Mouse (Mus musculus): ENCODE results near the gene Pde4d. TPM values are rescaled to one million over a fixed set of nuclear protein-coding genes. Genes with fewer than 3 reads are reported as not detected.

The Pde4d gene
- polyA plus RNA-seq, 1 experiment from 2014 or later: 29.2 TPM

- Histone ChIP-seq H3K27me3 (ENCODE audit: control insufficient read depth, insufficient read depth, low read length) (no peaks in the 10 kb centered on the region), H3K27ac (replicated peaks in 1 of 2; ENCODE audit: control insufficient read depth in 1 of 2, insufficient read depth in 1 of 2, low read depth in 2 of 2, low read length in 2 of 2) (peak overlapping the region; percentile 20 to 72; a peak in 3 of 4 replicates), H3K36me3 (ENCODE audit: control insufficient read depth, insufficient read depth, low read length) (no peaks in the 10 kb centered on the region), H3K4me2 (ENCODE audit: low read length) (no peak overlapping the region), H3K4me1 (ENCODE audit: control insufficient read depth in 2 of 2, insufficient read depth in 2 of 2, low read length in 2 of 2) (peaks cover 7 to 16% of the 10 kb centered on the region in 2 experiments), H3K9me3 (ENCODE audit: control insufficient read depth, low read length) (no peaks in the 10 kb centered on the region), H3K4me3 (ENCODE audit: control insufficient read depth in 1 of 2, insufficient read depth in 1 of 2, low read depth in 1 of 2, low read length in 2 of 2) (no peak overlapping the region), H3K9ac (ENCODE audit: low read length) (no peak overlapping the region)
- WGBS: 83% methylated on average over 5 of the region's 5 CpGs
- no peak for ATAC-seq (ENCODE audit: insufficient number of reproducible peaks, insufficient read depth, low FRiP score, low read depth)
Observed at GRCm38 (mm10) chr13:109985411-109985810, 1535.7 kb downstream of the Pde4d start.

- no peak overlapping the region for H3K4me3 ChIP-seq (ENCODE audit: control insufficient read depth in 1 of 2, insufficient read depth in 1 of 2, low read depth in 1 of 2, low read length in 2 of 2)
- H3K36me3 ChIP-seq (ENCODE audit: control insufficient read depth, insufficient read depth, low read length): no peaks in the 10 kb centered on the region
- WGBS: 48% methylated on average over 5 of the region's 5 CpGs
- H3K4me1 ChIP-seq (ENCODE audit: control insufficient read depth in 2 of 2, insufficient read depth in 2 of 2, low read length in 2 of 2): peaks cover 7 to 16% of the 10 kb centered on the region in 2 experiments
- no peak overlapping the region for H3K9ac ChIP-seq (ENCODE audit: low read length)
- peak; percentile 75 for ATAC-seq (ENCODE audit: insufficient number of reproducible peaks, insufficient read depth, low FRiP score, low read depth)
- H3K4me2 ChIP-seq (ENCODE audit: low read length): no peak overlapping the region
- no peaks in the 10 kb centered on the region for H3K9me3 ChIP-seq (ENCODE audit: control insufficient read depth, low read length)
- H3K27ac ChIP-seq (replicated peaks in 1 of 2; ENCODE audit: control insufficient read depth in 1 of 2, insufficient read depth in 1 of 2, low read depth in 2 of 2, low read length in 2 of 2): peak overlapping the region; percentile 20 to 72; a peak in 3 of 4 replicates
- no peaks in the 10 kb centered on the region for H3K27me3 ChIP-seq (ENCODE audit: control insufficient read depth, insufficient read depth, low read length)
Observed at GRCm38 (mm10) chr13:109985892-109986291, 1536.1 kb downstream of the Pde4d start.

- Histone ChIP-seq H3K27ac (replicated peaks in 1 of 2; ENCODE audit: control insufficient read depth in 1 of 2, insufficient read depth in 1 of 2, low read depth in 2 of 2, low read length in 2 of 2) (peak overlapping the region; percentile 43 to 48; a peak in 3 of 4 replicates), H3K9me3 (ENCODE audit: control insufficient read depth, low read length) (no peaks in the 10 kb centered on the region), H3K4me2 (ENCODE audit: low read length) (no peak overlapping the region), H3K27me3 (ENCODE audit: control insufficient read depth, insufficient read depth, low read length) (no peaks in the 10 kb centered on the region), H3K4me1 (ENCODE audit: control insufficient read depth in 2 of 2, insufficient read depth in 2 of 2, low read length in 2 of 2) (peaks cover 4 to 38% of the 10 kb centered on the region in 2 experiments), H3K4me3 (ENCODE audit: control insufficient read depth in 1 of 2, insufficient read depth in 1 of 2, low read depth in 1 of 2, low read length in 2 of 2) (no peak overlapping the region), H3K36me3 (ENCODE audit: control insufficient read depth, insufficient read depth, low read length) (no peaks in the 10 kb centered on the region), H3K9ac (ENCODE audit: low read length) (no peak overlapping the region)
- 0 out of 2 replicates have a peak, but pooled peaks have one; percentile 39 for ATAC-seq (ENCODE audit: insufficient number of reproducible peaks, insufficient read depth, low FRiP score, low read depth)
- whole genome bisulfite sequencing: 26% methylated on average over 5 of the region's 5 CpGs
Observed at GRCm38 (mm10) chr13:109992775-109993505, 1543.2 kb downstream of the Pde4d start.

- no peak for ATAC-seq (ENCODE audit: insufficient number of reproducible peaks, insufficient read depth, low FRiP score, low read depth)
- 58% methylated on average over 3 of the region's 3 CpGs for WGBS
Observed at GRCm38 (mm10) chr13:109994240-109994764, 1544.6 kb downstream of the Pde4d start.

GRCm38 (mm10) chr13:110002081-110002480 is 1552.3 kb downstream of the Pde4d start:
- Histone ChIP-seq H3K27me3 (ENCODE audit: control insufficient read depth, insufficient read depth, low read length) (0 out of 2 replicates have a peak, but pooled peaks cover 6% of the 10 kb centered on the region), H3K9ac (ENCODE audit: low read length) (no peak overlapping the region), H3K36me3 (ENCODE audit: control insufficient read depth, insufficient read depth, low read length) (no peaks in the 10 kb centered on the region), H3K4me3 (ENCODE audit: control insufficient read depth in 1 of 2, insufficient read depth in 1 of 2, low read depth in 1 of 2, low read length in 2 of 2) (no peak overlapping the region), H3K9me3 (ENCODE audit: control insufficient read depth, low read length) (no peaks in the 10 kb centered on the region), H3K4me1 (ENCODE audit: control insufficient read depth in 2 of 2, insufficient read depth in 2 of 2, low read length in 2 of 2) (peaks cover 0 to 3% of the 10 kb centered on the region in 2 experiments; a peak in 1 of 4 replicates), H3K27ac (replicated peaks in 1 of 2; ENCODE audit: control insufficient read depth in 1 of 2, insufficient read depth in 1 of 2, low read depth in 2 of 2, low read length in 2 of 2) (no peak overlapping the region), H3K4me2 (ENCODE audit: low read length) (no peak overlapping the region)
- 82% methylated on average over 3 of the region's 3 CpGs for WGBS
- no peak for ATAC-seq (ENCODE audit: insufficient number of reproducible peaks, insufficient read depth, low FRiP score, low read depth)

More at GRCm38 (mm10) chr13:109994240-109994764, 1544.6 kb downstream of the Pde4d start:
- H3K9me3 ChIP-seq (ENCODE audit: control insufficient read depth, low read length): no peaks in the 10 kb centered on the region
- peaks cover 4 to 38% of the 10 kb centered on the region in 2 experiments for H3K4me1 ChIP-seq (ENCODE audit: control insufficient read depth in 2 of 2, insufficient read depth in 2 of 2, low read length in 2 of 2)
- H3K4me2 ChIP-seq (ENCODE audit: low read length): no peak overlapping the region
- no peak overlapping the region for H3K4me3 ChIP-seq (ENCODE audit: control insufficient read depth in 1 of 2, insufficient read depth in 1 of 2, low read depth in 1 of 2, low read length in 2 of 2)
- H3K36me3 ChIP-seq (ENCODE audit: control insufficient read depth, insufficient read depth, low read length): no peaks in the 10 kb centered on the region
- no peak overlapping the region for H3K9ac ChIP-seq (ENCODE audit: low read length)
- H3K27me3 ChIP-seq (ENCODE audit: control insufficient read depth, insufficient read depth, low read length): no peaks in the 10 kb centered on the region
- H3K27ac ChIP-seq (replicated peaks in 1 of 2; ENCODE audit: control insufficient read depth in 1 of 2, insufficient read depth in 1 of 2, low read depth in 2 of 2, low read length in 2 of 2): no peak overlapping the region

MicroRNA genes within 50 kb of the gene (microRNA counts, 519-probe panel; counts per million panel counts)
- microRNA mmu-miR-1904 (322 counts per million, percentile 70 among the panel's probes with 10 or more counts), microRNA mmu-miR-582-3p (322 counts per million, percentile 70 among the panel's probes with 10 or more counts), microRNA mmu-miR-582-5p (322 counts per million, percentile 70 among the panel's probes with 10 or more counts)

Small RNA genes lying within 50 kb of the gene (microRNA-seq; reads per million reads assigned to microRNA genes)
- not detected for gene Mir1904
- 11.2 reads per million, percentile 23 among the genes with 10 or more reads in this experiment for gene Mir582

Other genes with a start within 250 kb of the Pde4d start
- gene Elovl7, start 235.5 kb upstream of the Pde4d start, polyA plus RNA-seq (2014; fragmentation: Nextera tagmentation; extraction: Ambion mirVana): 2.3 and 2.9 TPM in 2 replicates
- 3.1 and 4.6 TPM in 2 replicates for gene Depdc1b, start 133.6 kb upstream of the Pde4d start, polyA plus RNA-seq (2014; fragmentation: Nextera tagmentation; extraction: Ambion mirVana)